Mouse (Mus musculus): Measurements from ENCODE around the gene Edaradd. TPM values are rescaled to one million over a fixed set of nuclear protein-coding genes. Genes with fewer than 3 reads are reported as not detected.

Edaradd gene
- total RNA-seq, 2 experiments from 2014 or later = 0.47 to 0.93 TPM

Other genes starting within 250 kb of the Edaradd start
- 10 to 100 TPM; 22.4 to 24.0 TPM for gene Actn2, start 179.7 kb downstream of the Edaradd start, total RNA-seq (2021)
- 10 to 100 TPM; 19.5 to 23.6 TPM for gene Heatr1, start 125.4 kb downstream of the Edaradd start, total RNA-seq (2021)
- 10 to 100 TPM; 25.4 to 27.0 TPM for gene Lgals8, start 55.5 kb downstream of the Edaradd start, total RNA-seq (2021)
- gene Ero1lb, start 45.4 kb upstream of the Edaradd start, total RNA-seq (2021) = 10 to 100 TPM; 10.5 to 11.0 TPM

All from left cerebral cortex, postnatal 10 days (tissue).